Mouse (Mus musculus): ENCODE results near the gene 9430015G10Rik. TPM values are rescaled to one million over a fixed set of nuclear protein-coding genes. Genes with fewer than 3 reads are reported as not detected.

Gene 9430015G10Rik
- polyA plus RNA-seq, 1 experiment from 2014 or later: 3.9 TPM

DNA sequence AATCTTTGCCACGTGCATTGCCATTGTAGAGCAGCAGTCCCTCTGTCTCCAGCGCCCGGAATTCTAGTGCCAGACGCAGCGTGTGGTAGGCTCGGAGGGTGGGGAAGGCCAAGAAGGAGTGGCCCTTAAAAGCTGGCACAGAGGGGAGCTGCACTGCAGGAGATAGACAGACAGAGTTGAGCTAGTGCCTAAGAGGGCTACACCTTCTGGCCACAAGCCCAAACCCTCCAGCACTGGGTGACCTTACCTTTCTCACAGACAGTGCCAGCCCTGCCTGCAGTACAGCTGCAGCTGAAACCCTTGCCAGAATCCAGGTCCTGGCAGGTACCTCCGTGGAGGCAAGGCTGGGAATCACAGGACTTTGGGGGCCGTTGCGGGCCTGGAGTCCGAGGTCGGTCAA is 62.0 kb downstream of the 9430015G10Rik start:
- Histone ChIP-seq H3K4me3 (ENCODE audit: inconsistent target) (no peak overlapping the region), H3K36me3 (ENCODE audit: inconsistent target) (no peaks in the 10 kb centered on the region; the same call in 1 of the 2 replicates), H3K27ac (no peak overlapping the region), H3K79me2 (ENCODE audit: inconsistent target) (no peaks in the 10 kb centered on the region)
- WGBS (ENCODE audit: missing documents): 95% methylated on average over 10 of the region's 11 CpGs

Other genes starting within 250 kb of the 9430015G10Rik start
- gene Tas1r3, start 246.6 kb upstream of the 9430015G10Rik start, polyA plus RNA-seq (2018): 0.04 to 0.11 TPM in 2 of 3 replicates, not detected in the other
- 6.6 to 11.4 TPM (median 8.7 TPM) in 3 replicates for gene Cptp, start 240.5 kb upstream of the 9430015G10Rik start, polyA plus RNA-seq (2018)
- gene Ints11, start 240.4 kb upstream of the 9430015G10Rik start, polyA plus RNA-seq (2018): 11.2 to 22.1 TPM (median 18.6 TPM) in 3 replicates
- 12.4 to 21.3 TPM (median 17.4 TPM) in 3 replicates for gene Pusl1, start 218.2 kb upstream of the 9430015G10Rik start, polyA plus RNA-seq (2018)
- gene Acap3, start 218.2 kb upstream of the 9430015G10Rik start, polyA plus RNA-seq (2018): 8.2 to 8.7 TPM (median 8.3 TPM) in 3 replicates
- gene Ube2j2, start 166.2 kb upstream of the 9430015G10Rik start, polyA plus RNA-seq (2018): 55.7 to 67.6 TPM (median 65.4 TPM) in 3 replicates
- gene C1qtnf12, start 147.7 kb upstream of the 9430015G10Rik start, polyA plus RNA-seq (2018): 5.3 to 17.5 TPM (median 14.9 TPM) in 3 replicates
- gene B3galt6, start 117.3 kb upstream of the 9430015G10Rik start, polyA plus RNA-seq (2018): 1.4 to 6.1 TPM (median 2.9 TPM) in 3 replicates
- gene Sdf4, start 117.1 kb upstream of the 9430015G10Rik start, polyA plus RNA-seq (2018): 261 to 438 TPM (median 289 TPM) in 3 replicates
- gene Tnfrsf4, start 96.1 kb upstream of the 9430015G10Rik start, polyA plus RNA-seq (2018): 0.47 to 0.95 TPM (median 0.93 TPM) in 3 replicates
- 0.29 to 0.30 TPM in 2 of 3 replicates, not detected in the other for gene Tnfrsf18, start 83.8 kb upstream of the 9430015G10Rik start, polyA plus RNA-seq (2018)
- gene Ttll10, start 50.6 kb upstream of the 9430015G10Rik start, polyA plus RNA-seq (2018): not detected in 3 replicates
- gene Rnf223, start 20.5 kb downstream of the 9430015G10Rik start, polyA plus RNA-seq (2018): not detected in 3 replicates
- 3.3 to 10.5 TPM (median 7.2 TPM) in 3 replicates for gene Agrn, start 87.5 kb downstream of the 9430015G10Rik start, polyA plus RNA-seq (2018)
- 62.5 to 462 TPM (median 183 TPM) in 3 replicates for gene Isg15, start 90.8 kb downstream of the 9430015G10Rik start, polyA plus RNA-seq (2018)
- gene AW011738, start 93.3 kb downstream of the 9430015G10Rik start, polyA plus RNA-seq (2018): 0.53 to 3.8 TPM (median 0.88 TPM) in 3 replicates
- gene Perm1, start 105.9 kb downstream of the 9430015G10Rik start, polyA plus RNA-seq (2018): 0.06 to 0.12 TPM in 2 of 3 replicates, not detected in the other
- 16.9 to 22.6 TPM (median 18.8 TPM) in 3 replicates for gene Plekhn1, start 124.9 kb downstream of the 9430015G10Rik start, polyA plus RNA-seq (2018)
- gene Noc2l, start 126.0 kb downstream of the 9430015G10Rik start, polyA plus RNA-seq (2018): 52.2 to 93.1 TPM (median 59.9 TPM) in 3 replicates
- 0.09 to 0.43 TPM in 2 of 3 replicates, not detected in the other for gene Samd11, start 145.7 kb downstream of the 9430015G10Rik start, polyA plus RNA-seq (2018)
- not detected in 3 replicates for gene Vmn2r-ps159, start 221.1 kb downstream of the 9430015G10Rik start, polyA plus RNA-seq (2018)

Measured in macrophage (primary cell).